In the genomic region with DNA sequence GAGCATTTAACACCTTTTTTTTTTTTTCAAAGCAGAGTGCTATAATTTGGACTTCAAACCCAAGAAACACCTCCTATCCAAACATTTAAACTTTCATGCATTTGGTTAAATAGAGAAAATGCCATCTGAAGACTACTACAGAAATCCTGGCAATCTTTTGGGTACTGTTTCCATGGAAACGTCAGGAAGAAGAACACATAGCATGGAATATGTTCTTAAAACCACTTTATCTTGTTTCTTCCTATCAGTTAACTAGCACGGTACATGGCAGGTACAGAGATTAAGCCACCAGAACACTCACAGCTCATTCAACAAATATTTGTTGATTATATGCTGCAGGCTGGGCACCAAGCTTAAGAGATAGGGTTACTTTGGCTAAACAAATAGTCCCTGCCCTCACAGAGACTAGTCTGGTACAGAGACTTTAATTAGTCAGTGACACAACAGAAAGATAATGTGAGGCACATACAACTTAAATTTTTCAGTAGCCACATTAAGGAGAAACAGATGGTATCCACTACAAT, we compare ENCODE assay signal across 1 mouse cellular context.
TF ChIP-seq lines count a peak whose summit lies in the region.

No protein-coding gene starts in this region.

TF ChIP-seq in myocyte, 11 proteins besides CTCF, POLR2A, EP300 and RAD21:
- TF ChIP-seq TCF3 (IDR thresholded peaks at IDR 0.05; ENCODE audit: insufficient read length, low read depth): no peak
- no peak for TF ChIP-seq SRF (IDR thresholded peaks at IDR 0.05; ENCODE audit: control insufficient read depth, insufficient read length, low read depth)
- no peak for TF ChIP-seq USF1 (IDR thresholded peaks at IDR 0.05; ENCODE audit: low read depth)
- no peak for TF ChIP-seq MYOG (IDR thresholded peaks at IDR 0.05; ENCODE audit: control insufficient read depth in 1 of 3, insufficient read depth in 1 of 3, insufficient read length in 2 of 3, low read depth in 2 of 3)
- no peak for TF ChIP-seq E2F4 (IDR thresholded peaks at IDR 0.05; ENCODE audit: insufficient read depth)
- no peak for TF ChIP-seq CEBPB (IDR thresholded peaks at IDR 0.05; ENCODE audit: insufficient read depth, poor library complexity, severe bottlenecking)
- no peak for TF ChIP-seq REST (IDR thresholded peaks at IDR 0.05; ENCODE audit: insufficient read depth, insufficient read length)
- no peak for TF ChIP-seq MYOD1 (IDR thresholded peaks at IDR 0.05; ENCODE audit: control insufficient read depth in 1 of 3, insufficient read length in 2 of 3, low read depth in 2 of 3)
- TF ChIP-seq TCF12 (IDR thresholded peaks at IDR 0.05; ENCODE audit: insufficient read depth, poor library complexity, severe bottlenecking): no peak
- no peak for TF ChIP-seq POLR2AphosphoS2 (IDR thresholded peaks at IDR 0.05; ENCODE audit: insufficient read length, low read depth)
- TF ChIP-seq MAX (IDR thresholded peaks at IDR 0.05; ENCODE audit: low read depth): no peak
